Mouse (Mus musculus): ENCODE measurements around the gene Mmp15.

The Mmp15 gene

DNA sequence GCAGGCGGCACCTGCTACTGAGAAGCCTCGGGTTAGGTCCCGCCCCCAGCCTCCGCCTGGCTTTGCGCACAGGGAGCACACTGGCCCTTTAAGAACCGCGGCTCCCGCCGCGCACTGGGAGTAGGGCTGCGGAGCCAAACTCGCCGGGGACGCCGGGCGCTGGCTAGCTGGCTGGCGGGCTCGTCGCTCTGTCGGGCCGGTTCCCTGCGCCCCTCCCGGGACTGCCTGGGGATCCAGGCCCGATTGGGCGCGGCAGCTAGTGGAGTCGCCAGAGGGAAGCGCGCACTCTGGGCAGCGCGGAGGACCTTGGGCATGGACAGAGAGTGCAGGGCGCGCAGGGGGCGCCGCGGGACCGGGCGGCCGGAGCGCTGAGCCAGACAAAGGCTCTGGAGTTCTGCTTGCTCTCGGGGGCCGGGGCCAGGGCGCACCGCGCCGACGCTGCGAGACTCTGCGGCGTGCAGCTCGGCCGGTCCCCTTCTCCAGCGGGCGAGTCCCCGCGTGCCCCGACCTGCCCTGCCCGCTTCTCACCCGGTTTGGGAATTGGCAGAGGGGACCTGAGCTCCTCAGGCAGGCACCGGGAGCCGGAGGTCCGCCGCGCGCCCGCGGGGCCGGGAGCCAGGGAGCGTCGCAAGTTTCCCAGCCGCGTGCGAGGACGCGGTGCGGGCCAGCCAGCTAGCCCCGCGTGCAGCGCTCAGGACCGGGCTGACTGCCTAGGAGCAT, at the start of gene Mmp15:
TSS of gene Mmp15 (plus strand) at position 118 of the 720 bp plus-strand sequence.
- in situ Hi-C loops (cut with MboI, MseI) = loop anchor here (10.0 kb wide), 1 partner anchor 492 kb away; no protein-coding TSS in a partner anchor

DNA sequence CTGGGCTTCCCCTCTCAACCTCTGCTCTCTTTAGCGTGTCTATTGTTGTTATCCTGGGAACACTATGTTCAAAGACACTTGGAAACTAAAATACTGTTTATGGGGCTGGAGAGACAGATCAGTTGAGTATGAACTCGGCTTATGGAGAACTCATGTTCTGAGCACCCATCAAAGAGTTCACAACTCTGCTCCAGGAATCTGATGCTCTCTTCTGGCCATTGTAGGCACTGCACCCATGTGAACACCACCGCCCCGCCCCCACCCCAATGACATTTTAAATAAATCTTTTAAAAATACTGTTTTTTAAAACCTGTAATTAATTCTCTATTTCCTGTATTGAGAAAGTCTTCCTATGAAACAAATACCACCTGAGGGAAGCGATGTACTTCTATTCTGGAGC, 49.7 kb upstream of the Mmp15 start:
- in situ Hi-C loops (cut with MboI, MseI) = no loop called here

DNA sequence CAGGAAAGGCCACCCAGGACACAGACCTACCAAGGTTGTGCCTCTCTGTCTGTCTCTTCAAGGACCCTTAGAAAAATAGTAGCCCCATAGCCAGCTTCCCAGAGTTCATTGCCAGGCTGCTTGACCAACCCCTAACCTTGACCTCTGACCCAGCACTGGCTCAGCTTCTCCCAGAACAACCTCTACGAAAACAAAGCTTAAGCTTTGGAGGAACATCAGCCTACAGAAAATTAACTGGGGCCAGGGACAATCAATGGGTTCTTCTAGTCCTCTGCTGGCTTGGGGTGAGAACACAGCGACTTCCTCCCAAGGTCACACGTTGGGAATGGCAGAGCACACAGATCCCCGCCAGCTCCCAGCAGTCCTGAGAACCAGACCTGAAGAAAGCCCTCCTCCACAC, 46.5 kb upstream of the Mmp15 start:
- in situ Hi-C loops (cut with MboI, MseI) = loop anchor here (5.0 kb wide), 1 partner anchor 48 kb away; no protein-coding TSS in a partner anchor

DNA sequence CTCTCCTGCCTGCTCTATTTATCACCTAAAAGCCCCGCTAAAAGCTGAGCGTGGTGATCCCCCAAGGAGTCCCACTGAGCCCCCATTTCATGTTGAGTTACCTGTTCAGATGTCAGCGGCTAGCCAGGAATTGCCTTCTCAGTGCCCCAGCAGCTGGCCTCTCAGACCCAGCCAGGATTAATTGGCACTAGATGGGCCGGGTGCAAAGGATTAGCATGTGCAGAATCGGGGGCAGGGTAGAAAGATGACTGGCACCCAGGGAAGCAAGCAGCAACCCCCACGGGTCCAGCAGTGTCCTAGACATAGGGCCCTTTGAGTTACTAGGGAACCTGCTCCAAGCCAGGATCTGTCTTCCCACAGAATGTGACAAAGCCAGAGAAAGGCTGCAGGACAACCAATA, 45.6 kb upstream of the Mmp15 start, which contains the start of gene Cngb1:
TSS of gene Cngb1 (minus strand) at position 155 of the 400 bp plus-strand sequence.
- in situ Hi-C loops (cut with MboI, MseI) = loop anchor here (5.0 kb wide), 1 partner anchor 49 kb away; no protein-coding TSS in a partner anchor

DNA sequence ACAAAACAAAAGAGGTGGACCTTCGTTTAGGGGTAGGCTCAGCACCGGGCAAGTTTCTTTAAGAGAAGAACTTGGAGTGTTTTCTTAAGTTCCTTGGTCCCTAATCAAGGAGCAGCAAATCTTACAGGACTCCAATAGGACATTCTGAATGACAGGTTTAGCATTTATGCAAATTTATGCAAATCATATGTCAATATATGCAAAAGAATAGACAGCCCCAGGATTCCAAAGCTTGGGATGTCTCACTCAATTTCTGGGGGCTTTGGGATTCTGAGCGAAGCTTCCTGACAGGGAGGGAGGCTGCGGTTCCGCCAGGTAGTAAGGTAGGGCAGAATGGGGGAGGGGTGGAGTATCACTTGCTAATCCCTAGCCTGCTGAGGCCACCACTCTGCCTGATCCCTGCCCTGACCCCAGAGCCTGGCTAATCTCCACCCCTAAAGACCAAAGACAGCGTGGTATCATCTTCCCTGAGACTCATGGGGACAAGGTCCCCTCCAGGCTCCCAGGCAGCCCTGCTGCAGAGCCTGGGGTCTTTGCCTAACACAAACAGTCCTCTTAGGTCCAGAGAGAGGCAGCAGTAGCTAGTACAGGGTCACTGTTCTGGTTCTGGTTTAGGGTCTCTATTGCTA, 41.6 kb upstream of the Mmp15 start, which contains the start of gene Tepp:
TSS of gene Tepp (plus strand) at position 225 of the 629 bp plus-strand sequence.
- in situ Hi-C loops (cut with MboI, MseI) = no loop called here

DNA sequence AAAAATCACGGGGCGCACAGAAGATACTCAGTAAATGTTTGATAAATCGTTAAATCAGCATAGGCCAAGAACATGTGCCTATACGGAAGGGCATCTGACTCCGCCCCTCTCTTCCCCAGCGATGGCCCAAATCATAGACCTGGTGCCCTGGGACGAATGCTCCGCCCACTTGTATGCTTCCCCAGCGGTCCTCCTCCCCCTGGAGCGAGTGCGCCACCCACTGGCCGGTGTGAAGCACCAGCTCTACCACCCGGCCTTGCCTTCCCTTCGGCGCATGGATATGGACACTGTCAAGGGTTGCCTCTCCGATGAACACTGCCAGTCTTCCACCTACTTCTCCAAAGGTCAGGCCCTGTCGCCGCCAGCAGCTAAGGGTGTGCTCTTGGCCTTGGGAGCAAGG, 39.2 kb upstream of the Mmp15 start:
- in situ Hi-C loops (cut with MboI, MseI) = no loop called here

DNA sequence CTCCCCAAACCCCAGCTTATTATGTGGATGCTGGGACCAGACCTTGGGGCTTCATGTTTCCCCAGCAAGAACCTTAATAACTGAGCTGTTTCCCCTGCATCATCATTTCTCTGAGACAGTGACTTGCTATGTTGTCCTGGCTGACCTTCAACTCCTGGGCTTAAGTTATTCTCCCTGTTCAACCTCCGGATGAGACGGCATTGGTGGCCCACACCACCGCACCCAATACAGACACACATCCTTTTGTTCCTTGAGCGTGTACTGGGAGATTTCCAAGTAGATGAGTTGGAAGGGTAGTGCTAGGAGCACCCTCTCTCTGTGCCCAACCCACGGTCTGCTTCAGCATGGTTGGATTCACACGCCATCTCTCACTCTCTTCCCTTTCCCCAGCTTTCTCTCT, 38.2 kb upstream of the Mmp15 start:
- in situ Hi-C loops (cut with MboI, MseI) = no loop called here

DNA sequence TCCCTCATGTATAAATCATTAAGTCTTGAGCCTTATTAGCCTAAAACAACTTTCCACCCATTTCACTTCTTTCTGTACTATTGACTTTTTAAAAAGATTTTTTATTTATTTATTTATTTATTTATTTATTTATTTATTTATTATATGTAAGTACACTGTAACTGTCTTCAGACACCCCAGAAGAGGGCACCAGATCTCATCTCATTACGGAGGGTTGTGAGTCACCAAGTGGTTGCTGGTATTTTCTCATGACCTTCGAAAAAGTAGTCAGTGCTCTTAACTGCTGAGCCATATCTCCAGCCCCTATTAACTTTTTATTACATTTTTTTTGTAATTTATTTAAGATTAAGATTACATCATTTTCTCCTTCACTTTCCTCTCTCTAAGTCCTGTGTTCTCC, 37.4 kb upstream of the Mmp15 start:
- in situ Hi-C loops (cut with MboI, MseI) = no loop called here

DNA sequence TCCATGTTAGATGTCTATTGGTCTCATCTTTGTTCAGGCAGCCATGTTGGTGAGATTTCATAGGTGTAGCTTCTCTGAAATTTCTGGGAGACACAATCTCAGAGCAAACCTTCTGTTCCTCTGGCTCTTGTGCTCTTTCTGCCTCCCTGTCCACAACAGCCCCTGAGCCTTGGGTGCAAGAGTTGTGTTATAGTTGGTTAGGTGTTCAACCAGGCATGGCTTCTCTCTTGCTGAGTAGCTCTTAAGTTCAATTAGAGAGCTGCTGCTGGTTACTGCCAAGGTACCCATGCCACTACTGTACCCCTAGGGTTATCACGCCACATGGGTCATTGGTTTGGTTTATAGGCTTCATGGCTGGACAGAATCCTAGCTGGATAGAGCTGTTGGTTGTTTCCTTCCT, 36.7 kb upstream of the Mmp15 start:
- in situ Hi-C loops (cut with MboI, MseI) = no loop called here

DNA sequence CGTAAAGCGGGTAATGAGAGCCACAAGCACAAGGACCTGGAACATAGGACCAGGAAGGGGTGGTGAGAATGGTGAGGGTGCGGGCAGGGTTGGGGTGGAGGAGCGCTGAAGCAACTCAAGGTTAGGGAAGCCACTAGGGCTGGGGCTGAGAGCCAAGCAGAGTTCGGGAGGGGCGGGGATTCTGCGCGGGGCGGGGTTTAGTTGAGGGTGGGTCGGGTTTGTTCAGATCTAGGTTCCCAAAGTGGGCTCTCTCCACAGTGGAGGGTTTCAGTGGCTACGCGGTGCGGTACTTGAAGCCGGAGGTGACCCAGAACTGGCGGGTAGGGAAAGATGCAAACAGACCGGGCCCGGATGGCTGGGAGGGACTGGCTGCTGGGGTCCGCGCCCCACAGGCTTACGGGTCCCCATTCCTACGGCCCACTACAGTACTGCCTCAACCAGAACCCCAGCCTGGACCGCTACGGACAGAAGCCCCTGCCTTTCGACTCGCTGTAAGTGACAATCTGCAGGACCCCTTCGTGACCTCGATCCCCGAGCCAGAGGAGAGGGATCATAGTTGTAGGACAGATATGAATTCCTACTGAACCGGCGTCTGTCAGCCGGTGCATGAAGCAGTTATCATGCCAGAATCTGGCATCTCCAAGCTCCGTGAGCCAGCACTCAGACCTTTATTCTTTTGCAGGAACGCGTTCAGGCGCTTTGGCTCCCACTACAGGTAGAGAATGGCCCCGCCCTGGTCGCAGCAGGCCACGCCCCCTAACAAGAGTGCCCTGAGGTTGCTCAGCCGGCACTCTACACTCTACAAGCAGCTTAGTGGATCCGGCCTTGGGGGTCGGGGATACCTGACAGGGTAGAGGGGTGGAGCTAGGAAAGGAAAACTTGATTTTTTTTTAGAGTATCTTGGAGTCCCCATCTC, 31.6 kb upstream of the Mmp15 start:
- in situ Hi-C loops (cut with MboI, MseI) = no loop called here

DNA sequence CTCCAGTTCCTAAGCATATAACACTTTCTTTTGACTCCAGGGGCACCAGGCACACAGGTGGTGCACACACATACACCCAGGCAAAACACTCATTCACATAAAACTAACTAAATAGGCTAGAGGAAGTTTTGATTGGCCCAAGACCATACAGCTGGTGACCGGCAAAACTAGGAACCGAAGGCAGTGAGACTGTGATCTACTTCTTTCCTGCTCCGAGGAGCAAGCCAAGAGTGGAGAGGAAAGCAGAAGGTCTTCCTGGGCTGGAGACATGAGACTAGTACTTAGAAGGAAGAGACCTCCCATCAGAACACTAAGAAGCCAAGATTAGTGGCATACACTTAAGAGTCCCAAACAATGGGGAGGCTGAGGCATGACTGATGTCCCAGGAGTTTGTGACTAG, 28.9 kb upstream of the Mmp15 start:
- in situ Hi-C loops (cut with MboI, MseI) = no loop called here

DNA sequence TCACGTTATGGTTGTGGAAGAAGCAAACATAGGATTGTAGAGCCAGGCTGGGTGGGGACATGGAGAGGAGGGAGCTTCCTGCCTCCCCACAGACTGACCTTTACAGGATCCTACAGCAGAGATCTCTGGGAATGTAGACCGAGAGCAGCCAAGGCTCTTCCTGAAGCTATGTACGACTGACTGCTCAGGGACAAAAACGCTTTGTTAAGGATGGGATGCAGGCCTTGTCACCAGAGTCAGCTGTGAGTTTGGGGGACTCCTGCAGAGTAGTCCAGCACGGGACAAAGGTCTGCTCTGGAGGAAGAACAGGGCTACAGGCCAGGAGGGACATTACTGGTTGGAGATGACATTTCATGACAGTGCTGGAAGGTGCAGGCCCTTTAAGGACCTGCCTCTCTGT, 27.4 kb upstream of the Mmp15 start:
- in situ Hi-C loops (cut with MboI, MseI) = no loop called here

DNA sequence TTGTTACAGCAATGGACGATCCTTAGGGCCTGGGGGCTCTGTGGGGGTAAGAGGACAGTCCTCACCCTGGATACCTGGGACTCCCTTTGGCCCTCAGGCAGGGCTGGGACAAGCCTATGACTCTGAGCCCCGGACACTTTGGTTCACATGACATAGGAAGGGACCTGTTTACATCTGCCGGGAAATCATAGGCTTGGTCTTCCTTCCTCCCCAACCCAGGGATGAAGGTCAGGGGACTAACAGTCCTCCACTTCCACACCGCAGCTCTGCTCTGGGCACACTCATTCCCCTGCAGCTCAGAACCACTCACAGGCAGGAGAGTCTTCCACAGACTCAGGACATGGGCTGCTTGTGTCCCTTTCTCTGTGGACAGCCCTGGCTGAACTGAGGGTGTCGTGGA, 25.2 kb upstream of the Mmp15 start:
- in situ Hi-C loops (cut with MboI, MseI) = no loop called here

DNA sequence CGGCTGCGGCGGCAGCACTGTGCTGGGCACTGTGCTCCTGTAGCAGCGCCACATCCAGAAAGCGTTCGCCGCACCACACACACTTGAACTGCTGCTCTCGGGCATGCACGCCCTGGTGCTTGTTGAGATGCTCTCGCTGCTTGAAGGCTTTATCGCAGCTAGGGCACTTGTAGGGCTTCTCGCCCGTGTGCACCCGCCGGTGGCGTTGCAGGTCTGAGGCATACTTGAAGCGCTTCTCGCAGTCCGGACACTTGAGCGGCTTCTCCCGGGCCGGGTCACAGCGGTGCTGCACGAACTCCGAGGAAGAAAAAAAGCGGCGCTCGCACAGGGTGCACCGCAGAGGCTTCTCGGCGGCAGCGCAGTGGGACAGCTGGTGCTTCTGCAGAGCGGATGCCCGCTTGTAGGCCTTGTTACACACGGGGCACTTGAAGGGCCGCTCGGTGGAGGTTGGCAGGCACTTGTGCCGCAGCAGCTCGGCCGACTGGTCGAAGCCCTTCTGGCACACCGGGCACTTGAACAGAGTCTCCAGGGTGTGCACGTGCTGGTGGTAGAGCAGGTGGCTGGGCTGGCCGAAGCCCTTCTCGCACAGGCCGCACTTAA, 24.1 kb upstream of the Mmp15 start:
- in situ Hi-C loops (cut with MboI, MseI) = no loop called here

DNA sequence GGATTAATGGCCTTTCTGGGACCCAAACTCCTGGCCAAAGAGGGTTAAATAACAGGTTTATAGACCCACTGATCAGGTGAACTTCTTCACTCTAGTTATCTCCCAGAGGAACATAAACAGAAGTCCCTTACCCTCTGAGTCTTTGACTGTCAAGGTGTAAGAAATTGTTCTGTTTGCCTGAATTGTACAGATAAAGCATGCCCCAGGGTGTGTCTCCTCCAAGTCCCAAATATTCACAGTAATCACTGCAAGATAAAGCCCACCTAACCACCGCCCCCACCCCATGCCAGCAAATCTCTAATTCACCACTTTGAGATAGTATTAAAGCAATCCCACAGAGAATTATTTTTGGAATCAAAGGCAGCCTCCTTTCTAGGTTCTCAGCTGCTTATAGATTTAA, 21.7 kb upstream of the Mmp15 start:
- in situ Hi-C loops (cut with MboI, MseI) = loop anchor here (5.0 to 10.0 kb wide), 2 partner anchors 102 to 246 kb away; partner anchors contain the start of genes Cfap20 and Katnb1

DNA sequence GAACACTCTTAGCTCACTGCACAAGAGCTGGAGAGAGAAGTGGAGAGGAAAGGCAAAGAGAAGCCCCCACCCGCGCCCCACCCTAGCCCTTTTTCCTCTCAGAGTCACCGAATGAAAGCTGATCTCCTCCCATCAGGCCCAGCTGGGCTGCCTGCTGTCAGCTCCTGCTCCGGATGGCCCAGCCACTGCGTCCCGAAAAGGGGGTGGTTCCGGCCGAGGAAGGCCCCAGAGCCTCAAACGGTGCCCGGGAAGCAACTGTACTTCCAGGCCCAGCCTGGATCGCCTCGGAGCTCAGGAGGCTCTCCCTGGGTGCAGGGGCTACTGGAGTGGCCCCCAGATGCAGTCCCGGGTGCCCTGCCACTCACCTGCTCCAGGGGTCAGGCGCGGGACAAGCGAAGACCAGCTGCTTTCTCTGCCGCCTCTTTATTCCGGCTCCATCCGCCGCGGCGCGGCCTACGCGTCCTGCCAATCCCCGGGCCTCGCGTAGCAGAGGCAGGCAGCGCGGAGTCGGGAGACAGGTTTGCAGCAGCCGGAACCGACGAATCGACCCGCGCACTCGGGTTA, 20.8 kb upstream of the Mmp15 start:
- in situ Hi-C loops (cut with MboI, MseI) = loop anchor here (5.0 to 10.0 kb wide), 2 partner anchors 101 to 246 kb away; partner anchors contain the start of genes Cfap20 and Katnb1

DNA sequence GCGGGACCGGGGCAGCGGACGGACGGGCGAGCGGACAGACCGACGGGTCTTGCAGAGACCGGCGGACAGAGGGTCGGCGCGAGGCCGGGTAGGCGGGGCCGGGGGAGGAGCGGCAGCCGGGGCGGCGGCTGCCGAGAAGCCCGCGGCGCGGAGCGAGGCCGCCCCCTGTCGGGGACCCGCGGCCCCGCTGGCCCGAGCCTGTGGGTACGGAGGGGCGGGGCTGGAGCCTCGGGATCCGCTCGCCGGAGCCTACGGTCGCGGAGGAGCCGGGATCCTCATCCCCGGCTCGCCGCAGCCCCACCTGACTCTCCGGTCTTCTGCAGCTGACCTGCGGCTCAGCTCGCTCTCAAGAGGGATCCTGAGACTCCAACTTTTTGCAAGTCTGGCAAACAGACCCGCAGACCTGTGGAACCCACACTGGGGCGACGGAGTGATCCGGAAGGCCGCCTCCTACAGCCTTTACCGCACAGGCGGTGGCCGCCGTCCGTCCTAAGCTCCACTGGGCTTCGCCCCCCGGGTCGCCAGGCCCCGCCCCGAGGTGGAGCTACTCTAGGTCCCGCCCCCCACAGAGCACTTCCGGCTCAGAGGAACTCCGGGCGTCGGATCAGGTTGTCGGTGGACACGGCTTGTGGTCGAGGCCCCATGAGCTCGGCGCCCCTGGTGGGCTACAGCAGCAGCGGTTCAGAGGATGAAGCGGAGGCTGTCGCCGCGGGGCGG, 20.2 kb upstream of the Mmp15 start, which contains the start of the genes Zfp319 and Usb1:
TSS of gene Zfp319 (minus strand) at position 231 of the 717 bp plus-strand sequence.
TSS of gene Usb1 (plus strand) at position 565 of the 717 bp plus-strand sequence.
- in situ Hi-C loops (cut with MboI, MseI) = loop anchor here (5.0 to 10.0 kb wide), 2 partner anchors 100 to 247 kb away; partner anchors contain the start of genes Cfap20 and Katnb1

DNA sequence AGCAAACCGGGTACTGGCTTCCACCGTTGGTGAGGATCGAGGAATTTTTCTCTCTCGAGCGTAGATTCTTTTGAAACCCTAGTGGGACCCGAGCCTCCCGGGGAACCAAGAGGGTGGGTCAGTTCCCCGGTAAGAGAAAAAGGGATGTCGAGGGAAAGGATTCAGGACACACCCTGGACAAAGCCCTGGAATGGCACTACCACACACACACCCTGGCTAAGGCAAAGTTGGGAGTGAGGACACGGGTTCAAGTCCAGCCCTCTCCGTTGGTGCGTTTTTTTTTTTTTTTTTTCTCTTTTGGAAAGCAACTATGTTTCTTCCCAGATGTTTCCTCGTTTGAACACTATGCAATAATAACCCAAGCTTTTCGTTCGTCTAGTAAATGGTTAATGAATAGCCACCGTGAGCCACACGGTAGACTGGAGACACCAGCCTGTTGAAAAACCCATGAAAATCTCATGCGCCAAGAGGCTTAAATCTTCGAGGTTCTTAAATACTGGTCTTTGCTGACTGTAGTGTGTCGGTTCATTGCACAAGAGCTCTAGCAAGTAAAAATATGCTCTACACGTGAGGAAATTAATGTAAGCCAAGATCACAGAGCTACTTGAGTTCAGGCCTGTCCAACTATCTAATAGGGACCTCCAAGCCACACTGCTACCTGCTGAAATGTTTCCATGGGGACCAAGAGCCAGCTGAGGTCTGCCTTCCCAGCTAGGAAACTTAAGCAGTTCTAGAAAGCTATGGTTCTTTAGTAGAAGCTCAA, 19.4 kb upstream of the Mmp15 start:
- in situ Hi-C loops (cut with MboI, MseI) = loop anchor here (5.0 to 10.0 kb wide), 2 partner anchors 100 to 248 kb away; partner anchors contain the start of genes Cfap20 and Katnb1

DNA sequence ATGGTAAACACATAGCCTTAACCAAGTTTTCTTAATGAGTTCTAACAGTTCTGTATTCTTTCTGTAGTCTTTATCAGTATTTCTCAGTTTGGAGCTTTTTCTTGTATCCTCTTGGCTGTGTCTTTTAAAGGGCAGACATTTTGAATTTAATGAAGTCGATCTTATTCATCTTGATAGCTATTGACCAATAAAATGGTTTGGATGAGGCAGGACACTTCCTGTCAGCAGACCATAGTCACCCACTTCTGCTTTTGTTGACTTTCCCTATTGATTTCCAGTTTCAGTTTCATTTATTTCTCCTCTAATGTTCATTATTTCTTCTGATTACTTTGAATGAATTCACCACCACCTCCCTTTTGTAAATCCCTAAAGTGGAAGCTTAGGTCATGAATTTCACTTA, 16.4 kb upstream of the Mmp15 start:
- in situ Hi-C loops (cut with MboI, MseI) = loop anchor here (10.0 kb wide), 1 partner anchor 251 kb away; the partner anchor contains the start of gene Katnb1

Measured in T-helper 2 cell (primary cell).